Mouse (Mus musculus): ENCODE results near the gene Ubr1.
A peak's percentile ranks its signal among the peaks of the same experiment; 100 is the strongest.
"Not testable (repeated sequence)": the region's sequence is repeated elsewhere in the genome, so short reads cannot be mapped to it uniquely, and the experiment has no call there.

The Ubr1 gene

DNA sequence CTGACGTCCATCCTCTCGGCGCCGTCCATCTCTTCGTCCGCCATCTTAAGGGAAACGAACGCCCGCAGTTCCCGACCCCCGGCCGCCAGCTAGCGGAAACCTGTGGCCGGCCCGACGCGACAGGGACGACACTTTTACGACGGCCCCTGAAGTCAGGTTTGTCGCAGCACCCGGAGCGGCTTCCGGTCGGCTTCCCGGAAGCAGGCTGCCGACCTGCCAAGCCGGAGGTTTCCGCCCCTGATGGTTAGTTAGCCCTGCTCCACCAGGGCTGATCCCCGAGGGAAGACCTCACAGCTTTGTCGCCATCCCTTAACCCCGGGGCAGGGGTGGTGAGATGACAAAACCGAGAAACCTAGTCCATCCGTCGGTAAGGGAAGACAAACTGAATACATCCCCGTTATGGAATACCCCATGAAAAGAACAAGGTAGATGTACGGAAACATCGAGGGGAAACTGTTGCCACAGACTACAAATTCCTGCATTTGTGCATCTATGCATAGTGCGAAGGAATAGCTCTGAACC is at the start of gene Ubr1:
TSS of gene Ubr1 (minus strand) at position 157 of the 522 bp plus-strand sequence.
- DNase-seq (ENCODE audit: low spot score), result peak; percentile 83

DNA sequence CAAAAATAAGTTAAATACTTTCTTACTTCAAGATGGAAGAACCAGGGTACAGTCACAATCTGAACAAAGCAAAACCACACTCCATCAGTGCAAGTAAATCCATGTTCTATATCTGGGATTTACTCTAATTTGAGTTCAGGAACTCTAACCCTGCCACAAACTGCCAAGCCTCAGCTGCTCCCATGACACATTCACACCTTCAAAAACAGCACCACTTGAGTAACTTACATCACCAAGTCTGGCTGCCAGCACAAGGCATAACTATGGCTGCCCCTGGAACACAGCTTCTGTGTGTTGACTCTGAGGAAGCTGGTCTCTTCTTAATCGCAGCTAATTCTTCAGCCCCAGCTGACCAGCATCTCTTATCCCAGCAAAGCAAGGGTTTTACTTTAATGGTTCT is 46.6 kb upstream of the Ubr1 start:
- no peak for DNase-seq (ENCODE audit: low spot score)

- no peak for DNase-seq (ENCODE audit: low spot score)
These were observed 45.7 kb upstream of the Ubr1 start for GRCm38 (mm10) chr2:121016226-121016625.

DNA sequence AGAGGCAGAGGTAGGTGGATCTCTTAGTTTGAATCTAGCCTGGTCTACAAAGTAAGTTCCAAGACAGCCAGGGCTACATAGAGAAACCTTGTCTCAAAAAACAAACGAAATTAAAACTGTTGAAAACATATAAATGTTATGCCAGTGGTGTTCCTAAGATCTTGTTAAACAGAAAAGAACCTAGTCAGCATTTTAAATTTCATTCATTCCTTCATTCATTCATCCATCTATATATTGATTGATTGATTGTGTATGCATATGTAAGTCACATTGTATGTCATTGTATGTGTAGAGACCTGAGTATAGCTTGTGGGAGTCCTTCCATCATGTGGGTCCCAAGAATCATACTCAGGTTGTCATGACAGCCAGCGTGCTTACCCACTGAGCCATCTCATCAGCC is 45.0 kb upstream of the Ubr1 start:
- DNase-seq (ENCODE audit: low spot score), result no peak

- DNase-seq (ENCODE audit: low spot score), result no peak
These were observed 42.2 kb upstream of the Ubr1 start for GRCm38 (mm10) chr2:121012676-121013075.

DNA sequence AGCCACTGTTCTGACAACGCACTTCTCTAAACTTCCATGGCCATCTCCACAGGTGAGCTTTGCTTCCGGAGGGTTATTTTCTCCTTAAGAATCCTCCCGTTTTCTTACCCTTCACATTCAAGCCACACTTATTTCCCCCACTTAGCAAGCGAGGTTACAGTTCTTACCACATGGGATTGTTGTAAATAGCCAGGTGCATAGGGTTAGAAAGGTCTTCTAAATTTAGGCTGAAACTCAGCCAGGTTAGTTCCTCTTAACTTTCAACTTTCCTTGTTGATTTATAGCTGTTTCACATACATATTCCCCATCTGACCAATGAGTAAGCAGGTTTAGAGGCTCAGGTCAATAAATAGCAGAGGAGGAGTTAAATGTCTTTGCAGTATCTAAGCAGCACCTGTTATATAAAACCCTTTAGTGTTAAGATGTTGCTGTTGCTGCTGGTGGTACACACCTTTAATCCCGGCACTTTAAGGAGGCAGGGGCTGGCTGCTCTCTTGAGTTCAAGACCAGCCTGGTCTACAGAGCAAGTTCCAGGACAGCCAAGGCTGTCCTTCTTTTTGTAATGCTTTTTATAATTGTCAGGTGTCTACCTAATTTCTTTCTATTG is 38.7 kb upstream of the Ubr1 start:
- no peak for DNase-seq (ENCODE audit: low spot score)

DNA sequence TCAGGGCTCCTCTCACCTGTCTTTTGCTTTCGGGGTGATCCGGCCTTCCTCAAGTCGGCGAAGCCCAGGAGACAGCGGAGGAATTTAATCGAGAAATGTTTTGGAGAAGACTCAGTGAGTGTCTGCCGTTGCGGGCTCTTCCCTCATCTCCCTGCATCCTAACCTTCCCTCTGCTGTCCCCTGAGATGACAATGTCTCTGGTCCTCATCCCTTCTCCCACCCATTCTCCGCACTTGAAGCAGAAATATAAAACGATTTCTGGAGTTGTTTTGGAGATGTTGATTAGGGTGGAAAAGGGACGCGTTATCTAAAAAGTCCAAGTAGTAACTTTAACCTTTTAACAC is 38.1 kb upstream of the Ubr1 start:
- no peak for DNase-seq (ENCODE audit: low spot score)

DNA sequence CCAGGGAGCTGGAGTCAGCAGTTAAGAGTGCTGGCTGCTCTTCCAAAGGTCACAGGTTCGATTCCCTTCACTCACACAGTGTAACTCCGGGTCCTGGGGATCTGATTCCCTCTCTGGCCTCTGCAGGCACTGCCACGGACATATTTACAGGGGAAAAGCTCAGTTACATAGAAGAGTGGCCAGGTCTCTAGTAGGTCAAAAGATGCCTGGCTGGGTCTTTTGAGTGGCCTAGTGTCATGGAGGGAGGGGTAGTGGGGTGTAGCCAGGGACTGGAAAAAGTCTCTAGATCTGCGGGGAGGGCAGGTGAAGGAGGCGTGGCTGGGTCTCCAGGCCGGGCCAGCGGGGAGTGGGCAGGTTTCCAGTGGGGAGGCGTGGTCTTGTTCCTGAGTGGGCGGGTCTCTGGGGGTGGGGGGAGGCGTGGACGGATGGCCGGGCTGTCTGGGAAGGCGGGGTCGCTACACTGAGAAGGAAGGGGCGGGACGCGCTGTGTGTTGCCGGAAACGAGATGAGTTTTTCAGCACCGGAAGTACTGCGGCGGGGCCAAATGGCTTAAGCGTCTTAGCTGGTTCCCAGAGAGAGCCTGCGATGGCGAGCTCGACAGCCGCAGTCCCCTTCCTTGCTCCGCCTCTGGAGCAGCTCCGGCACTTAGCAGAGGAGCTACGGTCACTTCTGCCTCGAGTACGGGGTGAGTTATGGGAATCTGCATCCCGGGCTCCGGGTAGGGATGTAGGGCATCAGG is 37.6 kb upstream of the Ubr1 start, which contains the start of gene Ccndbp1:
TSS of gene Ccndbp1 (plus strand) at position 479 of the 739 bp plus-strand sequence.
- peak; percentile 95 for DNase-seq (ENCODE audit: low spot score)

- DNase-seq (ENCODE audit: low spot score), result no peak
These were observed 36.5 kb upstream of the Ubr1 start for GRCm38 (mm10) chr2:121006986-121007385.

DNA sequence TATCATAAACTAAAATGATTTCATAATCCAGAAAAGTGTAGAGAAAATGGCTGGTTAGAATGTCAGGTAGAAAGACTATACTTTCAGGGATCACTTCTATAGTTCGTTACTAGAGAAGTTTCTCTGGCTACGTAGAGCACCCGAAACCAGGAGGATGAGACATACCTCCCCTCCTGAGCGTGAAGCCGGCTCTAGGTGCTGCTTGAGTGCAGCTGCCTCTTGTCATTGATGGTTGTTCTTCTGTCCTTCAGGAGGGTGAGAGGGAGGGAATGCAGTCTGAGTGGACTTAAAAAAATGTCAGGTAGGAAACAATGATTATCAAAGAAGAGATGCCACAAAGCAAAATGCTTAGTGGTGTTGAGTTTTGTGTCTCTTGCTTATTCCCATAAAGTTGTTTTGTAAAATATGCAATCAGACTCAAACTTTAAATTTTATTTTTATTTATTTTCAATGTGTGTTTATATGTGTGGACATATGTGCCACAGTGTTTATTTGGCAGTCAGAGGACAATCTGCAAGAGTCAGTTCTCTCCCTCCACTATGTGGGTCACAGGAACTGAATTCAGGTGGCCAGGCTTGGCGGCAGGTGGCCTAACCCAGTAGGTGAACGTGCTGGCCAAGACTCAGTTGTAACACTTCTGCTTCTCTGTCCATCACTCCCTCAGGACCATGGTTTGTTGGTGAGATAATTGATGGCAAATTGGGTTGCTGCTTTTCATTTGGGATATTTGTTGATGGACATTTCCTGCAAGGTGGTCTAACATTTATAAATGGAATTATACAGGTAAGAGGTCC is 33.7 kb upstream of the Ubr1 start:
- DNase-seq (ENCODE audit: low spot score), result no peak

GRCm38 (mm10) chr2:121003586-121003985 is 33.1 kb upstream of the Ubr1 start:
- DNase-seq (ENCODE audit: low spot score), result no peak

GRCm38 (mm10) chr2:120998863-120999262 is 28.3 kb upstream of the Ubr1 start:
- DNase-seq (ENCODE audit: low spot score), result no peak

- DNase-seq (ENCODE audit: low spot score), result not testable (repeated sequence)
These were observed 26.1 kb upstream of the Ubr1 start for GRCm38 (mm10) chr2:120996607-120997006.

- DNase-seq (ENCODE audit: low spot score), result no peak
These were observed 20.7 kb upstream of the Ubr1 start for GRCm38 (mm10) chr2:120991196-120991595.

GRCm38 (mm10) chr2:120985241-120985640 is 14.7 kb upstream of the Ubr1 start:
- DNase-seq (ENCODE audit: low spot score), result no peak

DNA sequence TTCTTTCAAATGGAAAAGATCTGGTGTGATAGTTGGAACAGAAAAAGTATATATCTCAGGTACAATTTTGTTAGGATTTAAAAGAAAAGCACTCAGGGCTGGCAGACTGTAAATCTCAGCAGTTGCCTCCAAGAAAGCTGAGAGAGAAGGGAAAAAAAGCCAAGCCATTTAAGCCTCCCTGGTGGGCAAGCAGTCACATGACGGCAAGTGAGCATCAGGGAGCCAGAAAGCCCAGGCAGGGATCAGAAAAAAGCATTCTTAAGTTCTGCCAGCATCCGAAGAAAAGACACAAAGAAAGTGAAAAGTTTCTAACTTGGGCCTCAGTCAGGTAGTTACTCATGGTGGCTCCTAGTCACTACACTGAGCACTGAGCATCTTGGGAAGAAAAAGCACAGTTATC is 13.1 kb upstream of the Ubr1 start:
- DNase-seq (ENCODE audit: low spot score), result no peak

DNA sequence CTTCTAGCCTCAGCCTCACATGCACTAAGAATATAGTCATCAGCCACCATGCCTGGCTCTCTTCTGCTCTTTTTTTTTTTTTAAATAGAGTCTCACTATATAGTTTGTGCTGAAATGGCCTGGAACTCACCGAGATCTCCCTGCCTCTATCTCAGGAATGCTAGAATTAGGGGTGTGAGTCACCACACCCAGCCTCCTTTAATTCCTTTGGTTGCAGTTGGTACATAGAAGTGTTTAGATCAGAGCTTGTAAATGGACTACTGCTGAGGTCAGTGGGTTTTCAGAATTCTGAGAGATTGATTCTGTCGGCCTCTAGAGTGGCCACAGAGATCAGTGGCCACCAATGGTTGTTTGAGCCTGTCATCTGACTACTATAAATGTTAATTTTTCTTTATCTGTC is 10.3 kb upstream of the Ubr1 start:
- DNase-seq (ENCODE audit: low spot score), result no peak

DNA sequence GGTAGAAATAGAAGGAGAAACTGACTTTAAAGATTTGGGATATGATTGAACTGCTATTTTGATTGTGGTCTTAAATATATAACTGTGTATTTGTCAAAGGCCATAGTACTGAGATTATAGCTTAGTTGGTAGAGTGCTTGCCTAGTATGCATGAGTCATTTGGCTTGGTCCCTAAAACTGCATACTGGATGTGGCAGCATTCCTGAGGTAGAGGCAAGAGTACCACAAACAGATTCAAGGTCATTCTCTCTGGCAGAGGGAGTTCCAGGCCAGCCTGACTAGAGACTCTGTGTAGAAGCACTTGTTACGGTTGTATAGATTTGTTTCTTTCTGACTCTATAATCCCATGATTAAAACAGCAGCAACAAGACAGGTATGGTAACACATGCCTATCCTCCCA is 9.3 kb upstream of the Ubr1 start:
- no peak for DNase-seq (ENCODE audit: low spot score)

- DNase-seq (ENCODE audit: low spot score), result no peak
These were observed 8.2 kb upstream of the Ubr1 start for GRCm38 (mm10) chr2:120978693-120979037.

DNA sequence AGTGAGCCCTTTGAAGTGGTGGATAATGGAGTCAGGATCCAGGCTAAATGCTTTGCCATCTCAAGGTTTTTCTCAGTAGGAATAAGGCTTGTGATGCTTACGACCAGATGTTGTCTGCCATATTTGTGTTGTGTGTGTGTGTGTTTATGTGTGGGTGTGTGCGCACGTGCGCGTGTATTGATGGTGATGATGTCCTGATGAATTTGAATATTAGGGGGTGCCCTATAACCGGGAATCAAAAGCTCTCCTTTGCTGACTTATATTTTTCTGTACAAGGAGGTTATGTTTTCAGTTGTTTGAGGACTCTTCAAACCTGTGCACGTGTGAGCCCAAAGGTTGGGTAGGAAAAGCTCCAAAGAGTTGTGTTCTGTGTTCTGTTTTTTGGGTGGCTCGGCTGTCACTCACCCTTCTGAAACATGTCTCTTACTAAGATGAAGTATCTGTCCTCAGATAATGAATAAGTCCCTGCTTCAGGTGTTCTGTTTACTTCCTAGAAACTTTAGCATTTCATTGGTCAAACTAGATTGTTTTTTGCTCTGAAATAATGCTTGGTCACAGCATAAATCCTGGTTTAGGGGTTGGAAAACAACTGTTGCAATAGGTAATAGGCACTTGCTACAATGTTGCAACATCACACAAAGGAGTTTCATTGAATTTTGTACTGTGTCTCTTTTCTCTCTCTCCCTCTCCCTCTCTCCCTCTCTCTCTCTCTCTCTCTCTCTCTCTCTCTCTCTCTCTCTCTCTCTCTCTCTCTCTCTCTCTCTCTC is 7.6 kb upstream of the Ubr1 start:
- no peak for DNase-seq (ENCODE audit: low spot score)

DNA sequence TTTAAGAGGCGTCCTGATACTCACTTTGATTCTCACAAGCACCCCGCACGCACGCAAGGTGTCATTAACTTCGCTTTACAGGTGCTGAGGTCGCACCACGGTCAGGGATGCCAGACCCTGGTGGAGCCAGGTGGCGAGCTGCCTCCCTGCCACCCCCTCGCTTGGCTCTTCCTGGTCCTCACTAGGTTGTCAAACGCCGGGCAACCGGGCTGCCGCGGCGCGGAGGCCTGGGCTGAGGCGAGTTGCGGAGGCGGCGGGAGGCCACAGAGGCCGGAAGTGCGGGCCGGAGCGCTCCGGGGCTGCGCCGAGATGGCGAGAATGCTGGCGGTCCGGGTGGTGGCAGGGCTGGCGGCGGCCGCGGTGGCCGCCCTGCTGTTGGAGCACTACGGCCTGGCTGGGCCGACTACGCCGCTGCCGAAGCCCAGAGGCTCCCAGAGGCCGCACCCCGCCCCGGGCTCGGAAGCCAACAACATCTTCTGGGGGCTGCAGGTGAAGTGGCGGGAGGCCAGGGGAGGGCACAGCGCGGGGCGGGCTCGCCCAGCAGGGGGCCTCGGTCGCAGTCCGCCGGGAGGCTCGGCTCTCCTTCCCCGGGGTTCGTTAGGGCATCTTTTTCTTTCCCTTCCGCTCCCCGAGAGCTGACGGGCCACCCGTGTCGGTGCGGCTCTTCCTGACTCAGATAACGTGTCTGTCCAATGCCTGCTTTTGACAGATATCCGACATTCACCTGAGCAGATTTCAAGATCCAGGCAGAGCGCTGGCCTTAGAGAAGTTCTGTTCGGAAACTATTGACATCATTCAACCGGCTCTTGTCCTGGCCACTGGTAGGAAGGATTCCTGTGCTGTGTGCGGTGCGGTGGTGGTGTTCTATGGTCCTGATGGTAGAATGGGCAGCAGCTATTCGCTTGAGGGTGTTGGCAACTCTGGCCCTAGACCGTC is 6.7 kb upstream of the Ubr1 start, which contains the start of gene Tmem62:
TSS of gene Tmem62 (plus strand) at position 28 of the 936 bp plus-strand sequence.
- DNase-seq (ENCODE audit: low spot score), result peak; percentile 79

All from testis, postnatal 10 days (tissue).